Mouse (Mus musculus): Measurements from ENCODE around the gene Dppa1.

DNA sequence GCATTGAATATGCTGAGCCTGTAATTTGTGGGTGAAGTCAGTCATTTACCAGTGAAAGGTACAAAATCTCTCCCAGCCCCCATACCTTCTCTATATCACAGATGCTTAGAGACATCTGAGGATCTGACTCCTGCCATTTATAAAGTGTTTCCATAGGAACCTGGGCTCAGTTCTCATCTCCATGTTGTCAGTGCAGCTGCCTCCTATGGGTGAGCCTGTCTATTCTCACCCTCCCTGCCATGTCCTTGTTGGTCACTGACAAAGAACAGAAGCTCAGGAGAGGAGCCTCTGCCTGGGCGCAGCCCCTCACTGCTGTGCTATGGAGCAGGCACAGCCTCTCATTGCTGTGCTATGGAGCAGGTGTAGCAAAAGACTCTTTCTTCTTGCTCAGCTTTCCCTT is 9.1 kb downstream of the Dppa1 start:
- no peak for TF ChIP-seq CTCF (IDR thresholded peaks at IDR 0.05; ENCODE audit: low read depth)
- TF ChIP-seq EP300 (IDR thresholded peaks at IDR 0.05; ENCODE audit: low read depth): no peak
